Comparison of ENCODE assay signal across 28 mouse cellular contexts in genomic region chr8:33003967-33004564, GRCm38 (mm10).
A peak's percentile ranks its signal among the peaks of the same experiment; 100 is the strongest.
DNase-seq lines count a peak whose midpoint lies in the region; ATAC-seq and TF ChIP-seq lines count a peak whose summit lies in the region.
"Had no signal": no experiment of that assay in that cellular context is flagged by ENCODE, and none has a peak within 500 bp of the region (broad histone marks: within the 10 kb centered on the region; RNA-seq: fewer than 3 reads in every experiment).

No protein-coding gene starts in this region.

- no peak overlapping the region for H3K9ac ChIP-seq in hindbrain, embryonic 14.5 days
- no peak overlapping the region for H3K9ac ChIP-seq in hindbrain, embryonic 11.5 days (ENCODE audit: low read depth, low read length)
- H3K9ac ChIP-seq in midbrain, embryonic 14.5 days (replicated peaks; ENCODE audit: low read length), result no peak overlapping the region
- H3K9ac ChIP-seq in midbrain, postnatal 0 days (replicated peaks; ENCODE audit: low read length, poor library complexity, severe bottlenecking), result no peak overlapping the region
- no peak overlapping the region for H3K9ac ChIP-seq in midbrain, embryonic 15.5 days
- H3K9ac ChIP-seq: embryonic facial prominence, embryonic 13.5 days; heart, embryonic 13.5 days; kidney, embryonic 15.5 days; limb, embryonic 13.5 days; stomach, embryonic 15.5 days had no signal

- 54% methylated on average over 7 of the region's 7 CpGs for WGBS in hindbrain, embryonic 14.5 days
- 66% methylated on average over 7 of the region's 7 CpGs for WGBS in hindbrain, embryonic 11.5 days
- 23% methylated on average over 7 of the region's 7 CpGs for WGBS in midbrain, embryonic 14.5 days
- 23% methylated on average over 7 of the region's 7 CpGs for WGBS in midbrain, postnatal 0 days
- WGBS in midbrain, embryonic 15.5 days, result 25% methylated on average over 7 of the region's 7 CpGs

- no peak overlapping the region for H3K4me3 ChIP-seq in hindbrain, embryonic 14.5 days (replicated peaks; ENCODE audit: low read length)
- no peak overlapping the region for H3K4me3 ChIP-seq in hindbrain, embryonic 11.5 days (ENCODE audit: low read depth, low read length)
- no peak overlapping the region for H3K4me3 ChIP-seq in midbrain, embryonic 14.5 days (replicated peaks; ENCODE audit: low read depth, low read length)
- no peak overlapping the region for H3K4me3 ChIP-seq in midbrain, postnatal 0 days (ENCODE audit: low read depth, low read length)
- H3K4me3 ChIP-seq in midbrain, embryonic 15.5 days, result no peak overlapping the region
- H3K4me3 ChIP-seq: embryonic facial prominence, embryonic 13.5 days; heart, embryonic 13.5 days; kidney, embryonic 15.5 days; limb, embryonic 13.5 days; stomach, embryonic 15.5 days had no signal

- no peak overlapping the region for H3K4me2 ChIP-seq in hindbrain, embryonic 14.5 days (replicated peaks)
- H3K4me2 ChIP-seq in hindbrain, embryonic 11.5 days (replicated peaks; ENCODE audit: low read depth, low read length), result no peak overlapping the region
- no peak overlapping the region for H3K4me2 ChIP-seq in midbrain, embryonic 14.5 days (ENCODE audit: low read length)
- no peak overlapping the region for H3K4me2 ChIP-seq in midbrain, postnatal 0 days (ENCODE audit: low read depth, low read length, poor library complexity, severe bottlenecking)
- H3K4me2 ChIP-seq in midbrain, embryonic 15.5 days, result peak overlapping the region; percentile 8; the same call in 1 of the 2 replicates
- H3K4me2 ChIP-seq: embryonic facial prominence, embryonic 13.5 days; heart, embryonic 13.5 days; kidney, embryonic 15.5 days; limb, embryonic 13.5 days; liver, embryonic 11.5 days; stomach, embryonic 15.5 days had no signal

- 0 out of 2 replicates have a peak, but pooled peaks have one; percentile 6 for ATAC-seq in cerebellum, adult (ENCODE audit: insufficient number of reproducible peaks, low FRiP score, low TSS enrichment)
- peak; percentile 29; the same call in 1 of the 2 replicates for ATAC-seq in hindbrain, embryonic 14.5 days (ENCODE audit: low FRiP score)
- no peak for ATAC-seq in hindbrain, embryonic 11.5 days (ENCODE audit: low FRiP score)
- ATAC-seq in midbrain, embryonic 14.5 days (ENCODE audit: low FRiP score, low TSS enrichment), result peak; percentile 34; the same call in 1 of the 2 replicates
- ATAC-seq in midbrain, postnatal 0 days (ENCODE audit: low FRiP score), result no peak
- peak; percentile 59 for ATAC-seq in midbrain, embryonic 15.5 days (replicated peaks)
- ATAC-seq: activated CD4-positive, CD25-positive, alpha-beta regulatory T cell, adult 4 months had no signal

- no peak overlapping the region for H3K27ac ChIP-seq in hindbrain, embryonic 14.5 days
- no peak overlapping the region for H3K27ac ChIP-seq in hindbrain, embryonic 11.5 days (ENCODE audit: low read depth, low read length)
- no peak overlapping the region for H3K27ac ChIP-seq in midbrain, embryonic 14.5 days (replicated peaks; ENCODE audit: low read depth, low read length)
- no peak overlapping the region for H3K27ac ChIP-seq in midbrain, postnatal 0 days (ENCODE audit: low read depth, low read length)
- H3K27ac ChIP-seq in midbrain, embryonic 15.5 days, result peak overlapping the region; percentile 54
- H3K27ac ChIP-seq: embryonic facial prominence, embryonic 13.5 days; heart, embryonic 13.5 days; kidney, embryonic 15.5 days; limb, embryonic 13.5 days; stomach, embryonic 15.5 days had no signal

- no peaks in the 10 kb centered on the region for H3K4me1 ChIP-seq in hindbrain, embryonic 14.5 days (replicated peaks; ENCODE audit: control insufficient read depth, insufficient read depth, low read length)
- H3K4me1 ChIP-seq in hindbrain, embryonic 11.5 days (replicated peaks; ENCODE audit: control insufficient read depth, insufficient read depth, low read length), result no peaks in the 10 kb centered on the region
- peaks cover 10% of the 10 kb centered on the region; the same call in 1 of the 2 replicates for H3K4me1 ChIP-seq in midbrain, embryonic 14.5 days (ENCODE audit: control insufficient read depth, insufficient read depth, low read length)
- no peaks in the 10 kb centered on the region; the same call in 1 of the 2 replicates for H3K4me1 ChIP-seq in midbrain, postnatal 0 days (ENCODE audit: insufficient read depth, low read length)
- H3K4me1 ChIP-seq in midbrain, embryonic 15.5 days, result peaks cover 13% of the 10 kb centered on the region
- H3K4me1 ChIP-seq: embryonic facial prominence, embryonic 13.5 days; heart, embryonic 13.5 days; kidney, embryonic 15.5 days; limb, embryonic 13.5 days; stomach, embryonic 15.5 days had no signal

- no peaks in the 10 kb centered on the region for H3K27me3 ChIP-seq in hindbrain, embryonic 14.5 days (ENCODE audit: control insufficient read depth, insufficient read depth, low read length)
- no peaks in the 10 kb centered on the region for H3K27me3 ChIP-seq in hindbrain, embryonic 11.5 days (ENCODE audit: control insufficient read depth, insufficient read depth, low read length)
- no peaks in the 10 kb centered on the region for H3K27me3 ChIP-seq in midbrain, embryonic 14.5 days (ENCODE audit: control insufficient read depth, insufficient read depth, low read length)
- H3K27me3 ChIP-seq in midbrain, postnatal 0 days (ENCODE audit: insufficient read depth, low read length), result no peaks in the 10 kb centered on the region
- H3K27me3 ChIP-seq in midbrain, embryonic 15.5 days (replicated peaks), result no peaks in the 10 kb centered on the region
- H3K27me3 ChIP-seq: CH12.LX; embryonic facial prominence, embryonic 13.5 days; heart, embryonic 13.5 days; kidney, embryonic 15.5 days; limb, embryonic 13.5 days; stomach, embryonic 15.5 days had no signal

- no peak for TF ChIP-seq CTCF in midbrain, postnatal 0 days (IDR thresholded peaks at IDR 0.05)

- DNase-seq in cerebellum, adult 11 months, result no peak
- no peak for DNase-seq in hindbrain, embryonic 14.5 days (ENCODE audit: low spot score)
- DNase-seq in hindbrain, embryonic 11.5 days (ENCODE audit: low spot score), result no peak
- DNase-seq in midbrain, embryonic 14.5 days, result peak; percentile 34
- no peak for DNase-seq in midbrain, postnatal 0 days (ENCODE audit: low spot score)
- no peak for DNase-seq in lung, adult 18-20 months
- DNase-seq: adrenal gland, adult 2 months; adrenal gland, postnatal 36 days; cerebellum, adult 11-12 months; cerebellum, adult 9-11 months; embryo, embryonic 11 days; gastrocnemius, postnatal 36 days; heart, adult 18-20 months; heart, postnatal 10 days; kidney, adult 18-20 months; kidney, postnatal 25 days; lung, postnatal 36 days; right cerebral cortex, postnatal 25 days had no signal

- no peaks in the 10 kb centered on the region for H3K9me3 ChIP-seq in hindbrain, embryonic 14.5 days (ENCODE audit: control insufficient read depth, low read length)
- no peaks in the 10 kb centered on the region for H3K9me3 ChIP-seq in hindbrain, embryonic 11.5 days (ENCODE audit: control insufficient read depth, low read length)
- no peaks in the 10 kb centered on the region for H3K9me3 ChIP-seq in midbrain, embryonic 14.5 days (ENCODE audit: control insufficient read depth, low read length)
- no peaks in the 10 kb centered on the region for H3K9me3 ChIP-seq in midbrain, postnatal 0 days (ENCODE audit: low read length)
- no peaks in the 10 kb centered on the region for H3K9me3 ChIP-seq in midbrain, embryonic 15.5 days
- H3K9me3 ChIP-seq: embryonic facial prominence, embryonic 13.5 days; heart, embryonic 13.5 days; kidney, embryonic 15.5 days; limb, embryonic 13.5 days; stomach, embryonic 15.5 days had no signal

- no peaks in the 10 kb centered on the region for H3K36me3 ChIP-seq in hindbrain, embryonic 14.5 days (replicated peaks; ENCODE audit: control insufficient read depth, insufficient read depth)
- no peaks in the 10 kb centered on the region for H3K36me3 ChIP-seq in hindbrain, embryonic 11.5 days (ENCODE audit: control insufficient read depth, insufficient read depth, low read length)
- no peaks in the 10 kb centered on the region for H3K36me3 ChIP-seq in midbrain, embryonic 14.5 days (ENCODE audit: control insufficient read depth, insufficient read depth, low read length)
- H3K36me3 ChIP-seq in midbrain, postnatal 0 days (ENCODE audit: insufficient read depth, low read length), result no peaks in the 10 kb centered on the region
- no peaks in the 10 kb centered on the region for H3K36me3 ChIP-seq in midbrain, embryonic 15.5 days (replicated peaks)
- H3K36me3 ChIP-seq: embryonic facial prominence, embryonic 13.5 days; heart, embryonic 13.5 days; kidney, embryonic 15.5 days; limb, embryonic 13.5 days; stomach, embryonic 15.5 days had no signal

Comparison
In these comparisons a context has a peak if more than half of its experiments do, and no peak if none do; other contexts are left out.
1. ATAC-seq: peak in cerebellum, adult (single experiment), hindbrain, embryonic 14.5 days (single experiment), midbrain, embryonic 14.5 days (single experiment) and midbrain, embryonic 15.5 days (single experiment); none in hindbrain, embryonic 11.5 days (single experiment) and midbrain, postnatal 0 days (single experiment).